Mouse (Mus musculus) forebrain, embryonic 16.5 days (tissue): Measurements from ENCODE around the gene Wwox. TPM values are rescaled to one million over a fixed set of nuclear protein-coding genes. Genes with fewer than 3 reads are reported as not detected.

Experiments used
- ATAC-seq: fragments of 200-750 bp; cut with Nextera tagmentation; 2 replicates; pipeline ENCODE4 v1.8.0; 2017; ENCODE audit warnings: mild to moderate bottlenecking, moderate library complexity
- H3K27ac ChIP-seq: fragments of 300-500 bp; sonication (generic); 2 replicates; pipeline ENCODE4 v1.5.1; 2014; ENCODE audit warnings: low read length, control low read depth
- H3K27me3 ChIP-seq: fragments of 300-500 bp; sonication (generic); replicated peaks from 2 replicates; pipeline ENCODE4 v1.6.1; 2014; ENCODE audit warnings: low read length; ENCODE audit not compliant: control insufficient read depth, insufficient read depth
- H3K36me3 ChIP-seq: fragments of 300-500 bp; sonication (generic); 2 replicates; pipeline ENCODE4 v1.6.1; 2014; ENCODE audit not compliant: control insufficient read depth, insufficient read depth
- H3K4me1 ChIP-seq: fragments of 300-500 bp; sonication (generic); replicated peaks from 2 replicates; pipeline ENCODE4 v1.6.1; 2014; ENCODE audit warnings: low read length; ENCODE audit not compliant: control insufficient read depth, insufficient read depth
- H3K4me2 ChIP-seq: fragments of 300-500 bp; sonication (generic); 2 replicates; pipeline ENCODE4 v1.6.1; 2014; ENCODE audit warnings: mild to moderate bottlenecking, low read length, control low read depth
- H3K4me3 ChIP-seq: fragments of 300-500 bp; sonication (generic); replicated peaks from 2 replicates; pipeline ENCODE4 v1.5.1; 2014; ENCODE audit warnings: mild to moderate bottlenecking, low read length, control low read depth
- H3K9ac ChIP-seq: fragments of 300-500 bp; sonication (generic); replicated peaks from 2 replicates; pipeline ENCODE4 v1.6.1; 2014; ENCODE audit warnings: low read depth, low read length, control low read depth
- H3K9me3 ChIP-seq: fragments of 300-500 bp; sonication (generic); 2 replicates; pipeline ENCODE4 v1.6.1; 2016; ENCODE audit warnings: low read length; ENCODE audit not compliant: control insufficient read depth
- WGBS: fragments of 180-500 bp; shearing (Covaris S2); extraction: QIAGEN DNeasy Blood & Tissue Kit; methylation state at CpG from one replicate; pipeline ENCODE4 v1.1.7; 2014; 5-methylcytosine and 5-hydroxymethylcytosine counted together
- polyA plus RNA-seq: library from polyadenylated mRNA; unstranded; fragments of >200 nt; fragmentation: Nextera tagmentation; extraction: Ambion mirVana; gene quantifications from 2 replicates; pipeline ENCODE4 v1.2.1, GENCODE M21; 2015

The Wwox gene
- polyA plus RNA-seq, 1 experiment from 2014 or later: 11.4 TPM

DNA sequence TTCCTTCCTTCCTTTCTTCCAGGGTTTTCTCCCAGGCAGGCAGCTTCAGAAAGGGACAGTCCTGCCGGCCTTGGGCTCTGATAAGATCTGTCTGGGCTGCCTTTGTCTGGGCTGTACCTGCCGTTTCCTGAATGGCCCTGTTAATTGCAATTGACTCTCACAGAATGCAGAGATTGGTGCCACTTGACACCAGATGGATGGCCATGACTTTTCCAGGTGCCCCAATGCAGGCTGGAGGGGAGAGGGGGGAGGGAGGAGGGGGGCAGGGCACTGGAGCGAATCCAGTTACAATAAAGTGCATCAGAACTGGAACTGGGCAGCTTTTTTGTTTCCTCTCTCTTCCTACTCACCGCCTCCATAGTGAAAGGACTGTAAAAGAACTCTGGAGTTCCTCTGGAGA, 443.0 kb downstream of the Wwox start:
- no peaks in the 10 kb centered on the region for H3K9me3 ChIP-seq
- peaks cover 10% of the 10 kb centered on the region; the same call in 1 of the 2 replicates for H3K27me3 ChIP-seq
- H3K27ac ChIP-seq: no peak overlapping the region
- no peaks in the 10 kb centered on the region for H3K36me3 ChIP-seq
- no peak overlapping the region for H3K4me2 ChIP-seq
- peaks cover 9% of the 10 kb centered on the region for H3K4me1 ChIP-seq
- WGBS: 35% methylated on average over 4 of the region's 4 CpGs
- H3K4me3 ChIP-seq: no peak overlapping the region
- H3K9ac ChIP-seq: no peak overlapping the region
- ATAC-seq: no peak

DNA sequence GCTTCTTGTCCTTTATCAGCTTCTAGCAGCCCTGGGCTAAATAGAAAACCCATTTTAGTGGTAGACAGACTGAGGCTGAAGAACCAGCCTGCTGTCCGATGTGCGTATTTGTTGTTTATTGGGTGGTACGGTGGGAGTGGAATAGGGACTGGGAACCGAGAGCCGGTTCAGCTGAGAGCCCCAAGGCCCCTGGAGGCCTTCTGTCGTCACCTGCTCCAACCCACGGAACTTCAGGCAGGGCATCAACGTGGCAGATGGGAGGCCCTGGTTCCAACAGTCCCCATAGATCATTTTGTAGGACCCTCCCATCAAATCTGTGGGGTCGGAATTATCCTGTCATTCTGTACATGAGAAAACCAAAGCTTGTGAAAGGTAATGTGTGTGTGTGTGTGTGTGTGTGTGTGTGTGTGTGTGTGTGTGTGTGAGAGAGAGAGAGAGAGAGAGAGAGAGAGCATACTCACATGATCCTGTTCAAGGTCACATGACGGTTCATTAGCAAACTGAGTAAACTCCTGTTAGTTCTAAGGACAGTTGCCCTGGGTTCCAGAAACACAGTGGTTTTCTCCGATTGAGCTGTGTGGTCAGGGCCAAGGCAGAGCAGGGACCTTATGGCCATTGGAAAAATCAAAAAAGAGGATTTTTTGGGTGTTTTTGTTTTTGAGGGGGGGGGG, 443.6 kb downstream of the Wwox start:
- Histone ChIP-seq H3K4me3 (no peak overlapping the region), H3K36me3 (no peaks in the 10 kb centered on the region), H3K4me1 (peaks cover 9% of the 10 kb centered on the region), H3K9ac (no peak overlapping the region), H3K27ac (no peak overlapping the region), H3K9me3 (no peaks in the 10 kb centered on the region), H3K27me3 (peaks cover 7% of the 10 kb centered on the region; the same call in 1 of the 2 replicates), H3K4me2 (no peak overlapping the region)
- ATAC-seq: no peak
- WGBS: 91% methylated on average over 11 of the region's 11 CpGs

GRCm38 (mm10) chr8:114883967-114884366, 444.5 kb downstream of the Wwox start:
- no peak overlapping the region for H3K4me2 ChIP-seq
- no peak for ATAC-seq
- peaks cover 3% of the 10 kb centered on the region; the same call in 1 of the 2 replicates for H3K27me3 ChIP-seq
- no peak overlapping the region for H3K4me3 ChIP-seq
- no peaks in the 10 kb centered on the region for H3K9me3 ChIP-seq
- no peak overlapping the region for H3K27ac ChIP-seq
- H3K36me3 ChIP-seq: no peaks in the 10 kb centered on the region
- no peak overlapping the region for H3K9ac ChIP-seq
- 81% methylated on average over 9 of the region's 9 CpGs for WGBS
- peaks cover 9% of the 10 kb centered on the region for H3K4me1 ChIP-seq

GRCm38 (mm10) chr8:114885026-114885592, 445.7 kb downstream of the Wwox start:
- H3K4me1 ChIP-seq: peaks cover 18% of the 10 kb centered on the region
- H3K9ac ChIP-seq: no peak overlapping the region
- peak overlapping the region; percentile 29 for H3K4me2 ChIP-seq
- no peak overlapping the region for H3K27ac ChIP-seq
- no peak overlapping the region for H3K4me3 ChIP-seq
- H3K9me3 ChIP-seq: no peaks in the 10 kb centered on the region
- WGBS: 9% methylated on average over 18 of the region's 18 CpGs
- peak; percentile 37; the same call in 1 of the 2 replicates for ATAC-seq
- no peaks in the 10 kb centered on the region for H3K36me3 ChIP-seq
- H3K27me3 ChIP-seq: peaks cover 3% of the 10 kb centered on the region; the same call in 1 of the 2 replicates

- no peaks in the 10 kb centered on the region for H3K36me3 ChIP-seq
- H3K27ac ChIP-seq: no peak overlapping the region
- no peak for ATAC-seq
- H3K9me3 ChIP-seq: no peaks in the 10 kb centered on the region
- WGBS: 87% methylated on average over 3 of the region's 3 CpGs
- H3K4me1 ChIP-seq: peaks cover 23% of the 10 kb centered on the region
- peaks cover 3% of the 10 kb centered on the region; the same call in 1 of the 2 replicates for H3K27me3 ChIP-seq
- no peak overlapping the region for H3K4me3 ChIP-seq
- no peak overlapping the region for H3K9ac ChIP-seq
- H3K4me2 ChIP-seq: no peak overlapping the region
These were observed 448.9 kb downstream of the Wwox start for GRCm38 (mm10) chr8:114888388-114888787.

- Histone ChIP-seq H3K36me3 (no peaks in the 10 kb centered on the region), H3K9ac (no peak overlapping the region), H3K27me3 (no peaks in the 10 kb centered on the region), H3K27ac (no peak overlapping the region), H3K4me3 (no peak overlapping the region), H3K4me1 (peaks cover 22% of the 10 kb centered on the region), H3K4me2 (peak overlapping the region; percentile 16), H3K9me3 (no peaks in the 10 kb centered on the region)
- ATAC-seq: peak; percentile 80
- 34% methylated on average over 16 of the region's 16 CpGs for WGBS
These were observed 450.3 kb downstream of the Wwox start for GRCm38 (mm10) chr8:114889578-114890374.

DNA sequence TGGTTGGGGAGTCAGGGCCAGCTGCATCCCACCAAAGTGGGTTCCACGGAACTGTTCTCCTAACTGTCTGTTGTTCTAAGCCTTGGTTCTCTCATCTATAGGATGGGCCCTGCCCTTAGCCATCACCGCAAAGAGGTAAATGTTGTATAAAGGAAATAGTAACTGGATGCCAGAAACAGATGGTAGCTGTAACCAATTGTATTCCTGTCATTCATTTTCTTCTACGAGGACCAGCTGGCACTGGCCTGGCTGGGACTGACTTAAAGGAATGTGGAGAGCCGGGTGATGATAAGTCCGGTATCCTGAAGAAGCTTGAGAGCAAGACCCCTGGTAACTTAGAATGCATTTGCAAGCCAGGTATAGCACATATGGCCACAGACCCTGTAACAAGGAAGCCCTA, 451.0 kb downstream of the Wwox start:
- no peak overlapping the region for H3K27ac ChIP-seq
- H3K9me3 ChIP-seq: no peaks in the 10 kb centered on the region
- no peak overlapping the region for H3K4me2 ChIP-seq
- H3K27me3 ChIP-seq: no peaks in the 10 kb centered on the region
- ATAC-seq: peak; percentile 51; the same call in 1 of the 2 replicates
- no peaks in the 10 kb centered on the region for H3K36me3 ChIP-seq
- peaks cover 15% of the 10 kb centered on the region for H3K4me1 ChIP-seq
- H3K4me3 ChIP-seq: no peak overlapping the region
- H3K9ac ChIP-seq: no peak overlapping the region
- WGBS: 35% methylated on average over 5 of the region's 5 CpGs

DNA sequence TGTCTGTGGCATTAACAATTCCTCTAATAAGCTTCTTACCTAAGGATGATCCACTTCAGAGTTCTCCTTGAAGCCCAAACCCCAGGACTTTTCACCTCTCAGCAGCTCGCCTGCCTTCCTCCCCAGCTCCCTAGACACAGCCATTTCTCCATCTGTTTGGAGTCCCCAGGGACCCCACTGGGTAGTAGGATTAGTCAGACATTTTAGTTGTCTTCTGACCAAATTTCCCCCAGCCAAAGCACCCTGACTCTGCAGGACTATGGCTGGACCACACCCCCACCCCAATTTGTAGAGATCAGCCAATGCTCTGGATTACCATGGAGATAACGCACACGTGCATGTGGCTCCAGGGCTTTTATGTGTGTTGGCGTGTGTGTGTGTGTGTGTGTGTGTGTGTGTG, 451.8 kb downstream of the Wwox start:
- no peak overlapping the region for H3K27ac ChIP-seq
- ATAC-seq: no peak
- WGBS: 68% methylated on average over 4 of the region's 4 CpGs

DNA sequence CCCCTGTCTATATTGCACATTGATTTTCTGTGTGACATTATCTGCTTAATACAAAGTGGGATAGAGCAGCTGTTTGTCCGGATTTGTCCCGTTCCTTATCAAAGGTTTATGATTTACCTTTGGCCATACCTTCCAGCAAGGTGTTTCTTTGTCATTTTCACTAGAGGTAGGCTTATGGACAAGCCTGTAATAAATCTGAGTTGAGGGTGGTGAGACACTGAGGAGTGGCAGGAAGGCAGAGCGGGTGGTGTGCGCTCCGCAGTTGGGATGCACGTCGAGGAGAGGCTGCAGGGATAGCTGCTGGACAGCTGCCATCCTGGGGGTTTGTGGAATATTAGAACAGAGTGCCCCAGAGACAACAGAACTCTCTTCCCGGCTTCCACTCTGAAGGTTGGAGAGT, 458.0 kb downstream of the Wwox start:
- no peaks in the 10 kb centered on the region for H3K36me3 ChIP-seq
- H3K9ac ChIP-seq: no peak overlapping the region
- H3K4me3 ChIP-seq: no peak overlapping the region
- H3K4me1 ChIP-seq: peaks cover 10% of the 10 kb centered on the region
- ATAC-seq: no peak
- H3K27ac ChIP-seq: no peak overlapping the region
- no peak overlapping the region for H3K4me2 ChIP-seq
- peaks cover 11% of the 10 kb centered on the region; the same call in 1 of the 2 replicates for H3K27me3 ChIP-seq
- WGBS: 77% methylated on average over 8 of the region's 8 CpGs
- H3K9me3 ChIP-seq: no peaks in the 10 kb centered on the region

More for the DNA sequence above, 451.8 kb downstream of the Wwox start:
- Histone ChIP-seq H3K9ac (no peak overlapping the region), H3K4me1 (peaks cover 14% of the 10 kb centered on the region), H3K27me3 (no peaks in the 10 kb centered on the region), H3K4me3 (no peak overlapping the region), H3K4me2 (no peak overlapping the region), H3K9me3 (no peaks in the 10 kb centered on the region), H3K36me3 (no peaks in the 10 kb centered on the region)
